Mouse (Mus musculus): ENCODE measurements around the gene Myom3.

DNA sequence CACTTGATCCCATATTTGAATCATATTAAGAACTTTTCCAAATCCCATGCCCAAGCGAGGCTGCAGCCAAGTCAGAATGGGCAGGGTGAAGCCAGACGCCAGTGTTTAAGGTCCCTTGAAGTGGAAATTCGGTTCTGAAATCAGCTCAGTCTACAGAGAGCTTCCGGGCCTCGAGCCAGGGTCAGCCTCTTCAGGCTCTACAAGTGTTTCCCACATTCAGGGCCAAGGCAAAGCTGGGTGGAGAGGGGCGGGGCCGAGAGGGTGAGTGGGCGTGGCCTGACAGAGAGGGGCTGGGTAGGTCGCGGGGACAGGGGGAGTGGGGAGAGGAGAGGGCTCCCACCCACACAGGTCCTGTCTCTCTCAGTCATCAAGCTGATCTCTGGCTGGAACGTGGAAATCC lies 38.4 kb downstream of the Myom3 start:
- TF ChIP-seq POLR2A (IDR thresholded peaks at IDR 0.05; ENCODE audit: insufficient read depth, low read depth, low read length) (no peak), CTCF (IDR thresholded peaks at IDR 0.05) (no peak)

Data from heart, adult 2 months (tissue).